Mouse (Mus musculus) CH12.LX (cell line): ENCODE measurements around the gene AL607142.1. TPM values are rescaled to one million over a fixed set of nuclear protein-coding genes. Genes with fewer than 3 reads are reported as not detected.

Experiments
- DNase-seq: peaks from one replicate; pipeline ENCODE4 v3.0.0-alpha.2; 2013; ENCODE audit errors: extremely low read depth
- H3K27ac ChIP-seq: 2 replicates; pipeline ENCODE4 v1.5.1; 2012; ENCODE audit warnings: low read depth, mild to moderate bottlenecking, control low read depth, moderate library complexity; ENCODE audit not compliant: insufficient read depth
- H3K27me3 ChIP-seq: replicated peaks from 2 replicates; pipeline ENCODE3; 2012; ENCODE audit warnings: inconsistent platforms
- H3K36me3 ChIP-seq, 2 experiments: replicated peaks in 1 of 2; 2 replicates each; pipeline versions ENCODE3 to v1.6.1; 2012; ENCODE audit warnings: inconsistent platforms in 1 of 2, low read length in 1 of 2, mild to moderate bottlenecking in 1 of 2, mixed read lengths in 1 of 2, moderate library complexity in 1 of 2; ENCODE audit not compliant: control insufficient read depth in 1 of 2, insufficient read depth in 1 of 2
- H3K4me1 ChIP-seq, 2 experiments: 2 replicates each; pipeline ENCODE4 v1.6.1; 2012; ENCODE audit warnings: inconsistent platforms in 1 of 2, moderate library complexity in 1 of 2; ENCODE audit not compliant: insufficient read depth in 2 of 2, control insufficient read depth in 1 of 2
- H3K4me2 ChIP-seq: 2 replicates; pipeline ENCODE4 v1.6.1; 2012; ENCODE audit warnings: low read depth, mild to moderate bottlenecking, control low read depth; ENCODE audit not compliant: poor library complexity, insufficient read depth, severe bottlenecking
- H3K4me3 ChIP-seq, 3 experiments: fragments of 150-350 bp in 1 of 3; sonication (generic) in 1 of 3; replicated peaks in 1 of 3; 2 replicates each; pipeline versions ENCODE3 to v1.5.1; 2011 to 2012; ENCODE audit warnings: low read depth in 2 of 3, low read length in 2 of 3, mild to moderate bottlenecking in 2 of 3, moderate library complexity in 2 of 3, control low read depth in 1 of 3, improper control_type of control experiment in 1 of 3, inconsistent platforms in 1 of 3, mixed read lengths in 1 of 3; ENCODE audit not compliant: poor library complexity in 1 of 3
- H3K79me2 ChIP-seq: replicated peaks from 2 replicates; pipeline ENCODE4 v1.6.1; 2012; ENCODE audit warnings: mild to moderate bottlenecking, moderate library complexity; ENCODE audit not compliant: control insufficient read depth, poor library complexity, insufficient read depth, severe bottlenecking; ENCODE audit errors: extremely low read depth
- H3K9ac ChIP-seq: 2 replicates; pipeline ENCODE4 v1.6.1; 2012; ENCODE audit warnings: low read depth, mild to moderate bottlenecking, control low read depth, moderate library complexity; ENCODE audit not compliant: insufficient read depth
- H3K9me3 ChIP-seq: replicated peaks from 2 replicates; pipeline ENCODE3; 2012; ENCODE audit warnings: low read length, inconsistent platforms, mixed read lengths
- CHD1 ChIP-seq: IDR thresholded peaks from 2 replicates; pipeline ENCODE4 v1.6.1; 2012; ENCODE audit warnings: low read depth, low read length, improper control_type of control experiment, inconsistent platforms
- CHD2 ChIP-seq: IDR thresholded peaks from 2 replicates; pipeline ENCODE4 v1.6.1; 2011; ENCODE audit warnings: low read length, improper control_type of control experiment
- E2F4 ChIP-seq: IDR thresholded peaks from 2 replicates; pipeline ENCODE4 v1.6.1; 2011; ENCODE audit warnings: low read depth, low read length, improper control_type of control experiment; ENCODE audit not compliant: insufficient replicate concordance
- ETS1 ChIP-seq: conservative IDR thresholded peaks from 2 replicates; pipeline ENCODE4 v1.6.1; 2012; ENCODE audit warnings: low read depth, mild to moderate bottlenecking, inconsistent platforms, low read length, improper control_type of control experiment, moderate library complexity
- IRF4 ChIP-seq: IDR thresholded peaks from 2 replicates; pipeline ENCODE4 v1.6.1; 2014; ENCODE audit warnings: low read depth, mild to moderate bottlenecking, inconsistent platforms, low read length, improper control_type of control experiment
- JUND ChIP-seq: conservative IDR thresholded peaks from 2 replicates; pipeline ENCODE4 v1.6.1; 2011; ENCODE audit warnings: low read depth, low read length, improper control_type of control experiment
- KAT2A ChIP-seq: IDR thresholded peaks from 2 replicates; pipeline ENCODE4 v1.6.1; 2012; ENCODE audit warnings: low read length, improper control_type of control experiment, inconsistent platforms; ENCODE audit not compliant: insufficient replicate concordance
- MAZ ChIP-seq: IDR thresholded peaks from 2 replicates; pipeline ENCODE4 v1.6.1; 2012; ENCODE audit warnings: low read depth, mild to moderate bottlenecking, inconsistent platforms, low read length, improper control_type of control experiment, moderate library complexity
- MEF2A ChIP-seq: IDR thresholded peaks from 2 replicates; pipeline ENCODE4 v1.6.1; 2014; ENCODE audit warnings: low read depth, mild to moderate bottlenecking, inconsistent platforms, low read length, improper control_type of control experiment, borderline replicate concordance
- MXI1 ChIP-seq: IDR thresholded peaks from 2 replicates; pipeline ENCODE4 v1.6.1; 2011; ENCODE audit warnings: mild to moderate bottlenecking, low read depth, low read length, improper control_type of control experiment
- MYC ChIP-seq: IDR thresholded peaks from 2 replicates; pipeline ENCODE4 v1.6.1; 2011; ENCODE audit warnings: low read depth, mild to moderate bottlenecking, improper control_type of control experiment, low read length
- NRF1 ChIP-seq: IDR thresholded peaks from 2 replicates; pipeline ENCODE4 v1.6.1; 2014; ENCODE audit warnings: low read depth, mild to moderate bottlenecking, inconsistent platforms, low read length, improper control_type of control experiment, moderate library complexity
- PAX5 ChIP-seq: IDR thresholded peaks from 2 replicates; pipeline ENCODE4 v1.6.1; 2012; ENCODE audit warnings: low read length, inconsistent platforms, mixed read lengths
- POLR2A ChIP-seq: IDR thresholded peaks from 2 replicates; pipeline ENCODE4 v1.6.1; 2011; ENCODE audit warnings: low read depth, mild to moderate bottlenecking, improper control_type of control experiment, low read length
- POLR2AphosphoS2 ChIP-seq: IDR thresholded peaks from 2 replicates; pipeline ENCODE4 v1.6.1; 2011; ENCODE audit warnings: low read depth, low read length, improper control_type of control experiment
- RCOR1 ChIP-seq: conservative IDR thresholded peaks from 2 replicates; pipeline ENCODE4 v1.6.1; 2012; ENCODE audit warnings: low read depth, mild to moderate bottlenecking, inconsistent platforms, low read length, improper control_type of control experiment
- TBP ChIP-seq: conservative IDR thresholded peaks from 2 replicates; pipeline ENCODE4 v1.6.1; 2011; ENCODE audit warnings: low read depth, low read length, improper control_type of control experiment
- TCF12 ChIP-seq: IDR thresholded peaks from 2 replicates; pipeline ENCODE4 v1.6.1; 2014; ENCODE audit warnings: low read depth, mild to moderate bottlenecking, inconsistent platforms, low read length, improper control_type of control experiment
- USF2 ChIP-seq: conservative IDR thresholded peaks from 2 replicates; pipeline ENCODE4 v1.6.1; 2011; ENCODE audit warnings: low read depth, low read length, improper control_type of control experiment
- ZMIZ1 ChIP-seq: IDR thresholded peaks from 2 replicates; pipeline ENCODE4 v1.6.1; 2012; ENCODE audit warnings: low read depth, mild to moderate bottlenecking, inconsistent platforms, low read length, improper control_type of control experiment
- dilution Hi-C: fragments of 300-500 bp; cut with MboI; formaldehyde crosslinking; loops from 2 replicates; pipeline ENCODE4 v1.14.3; 2020; ENCODE audit warnings: low sequenced_read_pairs; ENCODE audit not compliant: extremely low pct_unique_long_range_greater_than_20kb, extremely low pct_ligation_motif_present
- in situ Hi-C: fragments of 300-500 bp; cut with MboI; formaldehyde crosslinking; loops from 3 replicates; pipeline ENCODE4 v1.14.3; 2019; ENCODE audit warnings: low sequenced_read_pairs, low pct_ligation_motif_present, low pct_unique_long_range_greater_than_20kb, mixed read lengths
- polyA plus RNA-seq: library from polyadenylated mRNA; unstranded; fragments of >175 nt; gene quantifications from 2 replicates; pipeline ENCODE4 v1.2.1, GENCODE M21; 2012; ENCODE audit warnings: low read depth; ENCODE audit not compliant: insufficient read length
- total RNA-seq, 2 experiments: library from RNA; depleted of rRNA; stranded (reverse); fragments of 300-350 nt in 1 of 2; fragments of >200 nt in 1 of 2; gene quantifications; 2 replicates each; pipeline ENCODE4 v1.2.3; 2012 to 2014

The AL607142.1 gene
- total and polyA plus RNA-seq, 3 experiments: 22.0 TPM; not detected in 2

DNA sequence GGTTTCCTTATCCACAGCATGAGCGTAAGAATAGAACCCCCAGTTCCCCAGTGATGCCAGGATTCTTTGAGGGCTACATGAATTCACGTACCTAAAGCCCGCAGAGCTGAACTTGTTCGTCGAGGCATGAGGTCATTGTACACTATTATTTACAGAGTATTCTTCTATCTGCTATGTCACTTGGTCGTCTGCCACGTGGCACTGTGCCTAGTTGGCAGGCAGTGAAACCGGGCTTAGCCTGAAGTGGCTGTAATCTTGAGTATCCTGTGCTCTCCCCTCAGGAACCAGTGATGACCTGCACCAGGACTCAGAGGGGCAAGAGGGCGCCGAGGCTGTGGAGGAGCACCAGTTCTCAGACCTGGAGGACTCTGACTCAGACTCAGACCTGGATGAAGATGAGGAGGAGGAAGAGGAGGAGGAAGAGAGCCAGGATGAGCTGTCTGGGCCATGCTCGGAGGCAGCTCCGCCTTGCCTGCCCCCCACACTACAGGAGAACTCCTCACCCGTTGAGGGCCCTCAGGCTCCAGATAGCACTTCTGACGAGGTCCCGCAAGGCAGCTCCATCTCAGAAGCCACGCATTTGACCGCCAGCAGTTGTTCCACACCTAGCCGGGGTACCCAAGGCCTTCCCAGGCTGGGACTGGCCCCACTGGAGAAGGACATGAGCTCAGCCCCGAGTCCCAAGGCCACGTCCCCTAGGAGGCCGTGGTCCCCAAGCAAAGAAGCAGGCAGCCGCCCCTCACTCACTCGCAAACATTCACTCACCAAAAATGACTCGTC lies 66.8 kb downstream of the AL607142.1 start:
- no peak overlapping the region for H3K4me2 ChIP-seq
- H3K4me1 ChIP-seq: peaks cover 7 to 41% of the 10 kb centered on the region in 2 experiments
- DNase-seq: no peak
- no peaks in the 10 kb centered on the region for H3K27me3 ChIP-seq
- H3K9me3 ChIP-seq: no peaks in the 10 kb centered on the region
- dilution Hi-C loops: no loop called here
- no peaks in the 10 kb centered on the region for H3K79me2 ChIP-seq
- H3K36me3 ChIP-seq: peaks cover 65 to 82% of the 10 kb centered on the region in 2 experiments
- no peak for TF ChIP-seq MXI1
- no peak for TF ChIP-seq RCOR1
- TF ChIP-seq CHD1: no peak
- no peak for TF ChIP-seq KAT2A
- TF ChIP-seq PAX5: no peak
- no peak for TF ChIP-seq TBP
- no peak for TF ChIP-seq MEF2A
- no peak for TF ChIP-seq JUND
- TF ChIP-seq ETS1: no peak
- no peak for TF ChIP-seq E2F4
- TF ChIP-seq NRF1: no peak
- no peak for TF ChIP-seq CHD2
- TF ChIP-seq USF2: no peak
- no peak overlapping the region for H3K9ac ChIP-seq
- in situ Hi-C loops: no loop called here
- no peak overlapping the region for H3K4me3 ChIP-seq
- H3K27ac ChIP-seq: no peak overlapping the region

DNA sequence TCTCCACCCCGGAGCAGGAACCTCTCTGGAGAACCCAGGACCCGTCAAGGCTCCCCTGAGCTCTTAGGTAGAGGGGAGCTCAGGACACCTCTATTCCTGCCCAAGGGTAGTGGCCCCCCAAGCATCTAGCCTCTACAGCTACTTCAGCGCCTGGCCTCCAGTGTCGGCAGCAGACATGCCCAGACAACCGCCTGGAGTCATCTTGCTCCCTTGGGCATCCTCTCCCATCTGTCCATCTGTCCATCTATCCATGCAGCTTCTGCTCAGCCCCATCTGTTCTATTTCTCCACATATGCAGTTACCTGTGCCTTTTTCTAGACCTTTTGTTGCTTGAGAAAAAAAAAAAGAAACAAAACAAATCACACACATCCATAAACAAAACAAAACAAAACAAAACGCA lies 69.4 kb downstream of the AL607142.1 start:
- no peaks in the 10 kb centered on the region for H3K79me2 ChIP-seq
- no peak overlapping the region for H3K4me3 ChIP-seq
- no peak for DNase-seq
- H3K4me1 ChIP-seq: peaks cover 0 to 15% of the 10 kb centered on the region in 2 experiments; a peak in 2 of 4 replicates
- no peak overlapping the region for H3K27ac ChIP-seq
- dilution Hi-C loops (no loop called here), in situ Hi-C loops (no loop called here)
- no peaks in the 10 kb centered on the region for H3K27me3 ChIP-seq
- TF ChIP-seq POLR2A (no peak), MAZ (no peak), E2F4 (no peak), POLR2AphosphoS2 (no peak), KAT2A (no peak), ZMIZ1 (no peak), TCF12 (no peak), MYC (no peak), PAX5 (no peak), IRF4 (no peak)
- H3K36me3 ChIP-seq: peaks cover 46 to 61% of the 10 kb centered on the region in 2 experiments
- no peaks in the 10 kb centered on the region for H3K9me3 ChIP-seq
- H3K9ac ChIP-seq: no peak overlapping the region
- H3K4me2 ChIP-seq: no peak overlapping the region
